Mouse (Mus musculus) mouse embryonic stem cell (cell line): ENCODE results near the gene Sfswap.
"Not testable (repeated sequence)": the region's sequence is repeated elsewhere in the genome, so short reads cannot be mapped to it uniquely, and the experiment has no call there.

Source experiments
- in situ Hi-C, 2 experiments: fragments of 300-500 bp; cut with MboI; formaldehyde crosslinking; loops; 1 replicate in 1 of 2; 3 replicates in 1 of 2; pipeline ENCODE4 v1.14.3; 2019 to 2020; ENCODE audit warnings: low sequenced_read_pairs in 2 of 2, low pct_unique_long_range_greater_than_20kb in 1 of 2, mixed read lengths in 1 of 2; ENCODE audit not compliant: unreplicated experiment in 1 of 2

Gene Sfswap

DNA sequence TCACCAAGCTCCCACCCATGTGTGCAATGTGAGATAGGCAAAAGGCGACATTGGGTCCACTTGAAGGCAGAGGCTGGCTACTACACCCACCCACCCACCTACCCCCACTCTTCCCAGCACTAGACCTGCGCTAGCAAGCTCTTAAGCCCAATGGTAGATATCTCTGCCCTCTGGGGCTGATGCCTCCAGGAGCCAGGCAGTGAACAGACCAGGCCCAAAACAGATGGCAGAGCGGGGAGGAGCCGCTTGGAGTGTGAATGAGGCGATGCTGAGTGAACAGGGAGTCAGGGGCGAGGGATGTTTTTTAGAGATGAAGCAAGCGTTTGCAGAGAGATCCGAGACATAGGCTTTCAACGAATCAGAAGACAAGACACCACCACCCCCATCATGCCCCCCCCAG lies 79.6 kb downstream of the Sfswap start:
- in situ Hi-C loops = loop anchor here (10.0 to 25.0 kb wide), 4 partner anchors 196 to 516 kb away; no protein-coding TSS in a partner anchor

DNA sequence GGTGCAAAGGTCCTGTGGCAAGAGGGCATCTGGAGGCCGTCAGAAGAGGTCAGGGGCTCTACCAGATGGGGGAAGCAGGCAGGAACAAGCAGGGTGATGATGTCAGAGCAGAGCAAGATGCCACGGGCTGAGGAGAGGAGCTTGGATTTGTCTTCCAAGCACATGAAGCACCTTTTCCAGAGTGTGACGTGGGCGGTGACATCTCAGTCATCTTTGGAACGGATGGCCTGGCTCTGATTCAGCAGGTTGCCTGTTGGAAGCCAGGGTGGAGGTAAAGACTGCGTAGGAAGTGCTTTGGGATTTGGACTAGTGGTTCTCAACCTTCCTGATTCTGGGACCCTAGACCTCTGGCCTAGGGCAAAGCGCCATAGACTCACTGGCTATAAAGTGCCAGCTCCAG lies 80.0 kb downstream of the Sfswap start:
- in situ Hi-C loops = loop anchor here (10.0 to 25.0 kb wide), 4 partner anchors 196 to 516 kb away; no protein-coding TSS in a partner anchor

DNA sequence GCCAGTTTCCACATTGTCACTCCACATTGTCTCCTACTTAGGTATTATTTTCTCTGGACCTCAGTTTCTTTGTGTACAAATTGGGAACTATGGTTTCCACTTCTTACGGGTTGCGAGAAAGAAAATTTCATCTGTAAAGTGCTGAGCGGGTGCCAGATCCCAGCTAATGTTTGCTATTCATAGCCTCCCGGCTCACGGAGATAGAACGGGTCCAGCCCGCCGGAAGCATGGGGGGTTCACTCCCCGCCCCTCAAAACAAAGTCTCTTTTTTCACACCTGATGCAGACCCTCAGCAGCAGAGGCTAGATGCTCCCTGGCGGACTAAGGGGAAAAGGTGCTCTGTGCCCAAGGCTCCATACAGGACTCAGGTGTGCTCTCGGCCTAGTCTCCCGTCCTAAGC lies 82.3 kb downstream of the Sfswap start:
- in situ Hi-C loops = loop anchor here (10.0 to 25.0 kb wide), 4 partner anchors 199 to 519 kb away; no protein-coding TSS in a partner anchor

DNA sequence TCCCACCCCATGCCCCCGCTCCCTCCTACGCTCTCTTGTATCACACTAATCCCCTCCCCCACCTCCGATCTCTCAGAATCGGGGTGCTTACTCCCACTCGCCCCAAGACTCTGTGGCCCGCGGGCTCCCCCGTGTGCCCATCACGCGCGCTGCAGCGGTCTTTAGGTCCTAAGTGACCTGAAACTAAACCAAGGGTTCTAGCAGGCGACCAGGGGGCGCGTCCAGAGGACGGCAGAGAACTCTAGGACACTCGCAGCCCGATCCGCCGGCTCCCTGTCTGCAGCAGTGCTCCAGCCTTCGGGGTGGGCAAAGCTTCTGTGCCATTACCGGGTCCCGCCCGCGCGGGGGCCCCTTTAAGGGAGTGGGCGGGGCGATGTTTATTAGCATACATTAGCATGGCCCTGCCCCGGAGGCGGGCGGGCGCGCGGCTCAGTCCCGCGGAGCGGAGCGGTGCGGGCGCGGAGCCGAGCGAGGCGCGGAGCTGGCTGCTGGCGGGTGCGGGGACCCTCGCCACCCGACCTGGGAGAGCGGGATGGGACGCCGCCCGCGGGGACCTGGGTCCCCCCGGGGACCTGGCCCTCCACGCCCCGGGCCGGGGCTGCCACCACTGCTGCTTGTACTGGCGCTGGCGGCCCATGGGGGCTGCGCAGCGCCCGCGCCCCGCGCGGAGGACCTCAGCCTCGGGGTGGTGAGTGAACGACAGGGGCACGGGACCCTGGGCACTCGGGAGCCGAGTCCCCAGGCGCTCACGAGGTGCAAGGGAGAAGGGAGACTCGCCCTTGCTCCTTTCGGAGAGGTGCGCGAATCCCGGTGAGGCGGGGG lies 83.0 kb downstream of the Sfswap start, which contains the start of gene Mmp17:
Mmp17 (plus strand) TSS at position 409 of the 822 bp plus-strand sequence.
- in situ Hi-C loops = loop anchor here (10.0 to 25.0 kb wide), 4 partner anchors 199 to 519 kb away; no protein-coding TSS in a partner anchor

DNA sequence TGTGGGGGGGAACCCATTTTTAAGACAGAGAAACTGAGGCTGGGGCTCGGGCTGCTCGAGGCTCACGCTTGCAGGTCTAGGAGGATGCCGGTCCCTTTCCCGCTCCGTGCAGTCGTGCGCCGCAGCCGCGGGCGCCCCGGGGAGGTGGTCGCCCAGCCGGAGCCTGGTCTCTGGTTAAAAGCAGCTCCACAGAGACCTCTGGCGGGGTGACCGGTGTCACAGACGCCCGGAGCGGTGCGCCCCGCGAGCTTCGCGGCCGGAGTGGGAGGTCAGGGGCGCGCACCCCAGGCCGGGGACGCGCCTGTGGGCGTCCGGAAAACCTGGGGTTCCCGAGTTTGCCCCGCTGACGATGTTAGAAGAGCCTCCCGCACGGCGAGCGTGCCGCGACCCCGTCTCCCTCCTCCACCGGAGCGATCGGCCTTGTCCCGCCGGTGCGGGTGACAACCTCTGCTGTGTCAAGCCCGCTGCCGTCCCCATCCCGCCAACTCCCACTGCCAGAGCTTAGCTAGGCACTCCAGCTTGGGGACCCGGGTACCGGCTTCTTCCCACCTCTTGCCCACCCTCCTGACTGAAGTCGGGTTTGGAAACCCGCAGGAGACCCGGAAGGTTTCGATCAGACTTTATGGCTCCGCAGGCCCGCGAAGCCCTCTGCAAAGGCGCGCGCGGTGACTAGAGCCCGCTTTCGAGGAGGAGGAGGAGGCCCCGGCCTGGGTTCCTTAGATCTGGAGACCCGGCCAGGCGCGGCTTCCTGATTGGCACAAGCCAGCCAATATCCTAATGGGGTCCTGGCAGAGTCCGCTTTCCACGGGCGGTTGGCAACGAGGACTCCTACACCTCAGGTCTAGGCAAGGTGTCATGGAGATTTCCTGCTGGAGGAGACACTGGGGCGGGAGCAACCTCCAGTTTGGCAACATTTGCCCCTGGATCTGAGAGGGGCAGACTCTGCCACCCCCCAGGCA lies 83.8 kb downstream of the Sfswap start:
- in situ Hi-C loops = loop anchor here (10.0 to 25.0 kb wide), 4 partner anchors 200 to 520 kb away; no protein-coding TSS in a partner anchor

DNA sequence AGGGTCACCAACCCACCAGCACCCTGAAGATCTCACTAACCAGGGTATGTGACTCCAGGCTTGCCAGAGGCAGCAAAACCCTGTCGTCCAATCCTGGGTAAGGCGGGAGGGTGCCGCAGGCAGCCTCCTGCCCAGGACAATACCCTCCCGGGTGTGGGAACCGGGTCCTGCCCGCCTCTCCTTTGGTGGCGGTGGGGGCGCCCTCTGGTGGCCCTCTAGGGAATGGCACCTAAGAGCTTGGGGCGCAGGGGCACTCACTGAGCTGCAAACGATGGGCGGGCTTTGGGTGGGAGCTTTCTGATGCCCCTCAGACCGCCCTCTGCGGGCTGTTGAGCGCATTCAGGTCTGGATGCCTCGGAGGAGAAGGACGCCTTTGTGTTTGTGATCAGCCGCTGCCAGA lies 85.0 kb downstream of the Sfswap start:
- in situ Hi-C loops = loop anchor here (10.0 to 25.0 kb wide), 4 partner anchors 201 to 521 kb away; no protein-coding TSS in a partner anchor

DNA sequence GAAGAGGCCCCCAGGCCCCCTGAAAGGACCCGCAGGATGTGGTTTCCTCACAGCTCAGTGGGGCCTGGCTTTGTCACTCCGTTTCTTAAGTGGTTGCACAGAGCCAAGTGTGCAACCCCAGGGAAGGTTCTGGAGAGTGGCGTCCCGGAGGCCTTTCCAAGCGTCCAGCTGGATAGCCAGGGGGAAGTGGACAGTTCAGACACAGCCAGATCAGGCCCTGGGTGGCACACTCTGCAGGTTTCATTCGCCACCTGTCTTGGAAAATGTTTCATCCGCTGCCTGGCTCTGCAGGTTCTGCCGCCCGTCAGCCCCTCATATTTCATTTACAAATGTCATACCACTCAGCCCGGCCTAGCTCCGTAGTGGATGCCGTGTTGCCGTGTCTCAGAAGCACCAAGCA lies 85.5 kb downstream of the Sfswap start:
- in situ Hi-C loops = loop anchor here (10.0 to 25.0 kb wide), 4 partner anchors 202 to 522 kb away; no protein-coding TSS in a partner anchor

DNA sequence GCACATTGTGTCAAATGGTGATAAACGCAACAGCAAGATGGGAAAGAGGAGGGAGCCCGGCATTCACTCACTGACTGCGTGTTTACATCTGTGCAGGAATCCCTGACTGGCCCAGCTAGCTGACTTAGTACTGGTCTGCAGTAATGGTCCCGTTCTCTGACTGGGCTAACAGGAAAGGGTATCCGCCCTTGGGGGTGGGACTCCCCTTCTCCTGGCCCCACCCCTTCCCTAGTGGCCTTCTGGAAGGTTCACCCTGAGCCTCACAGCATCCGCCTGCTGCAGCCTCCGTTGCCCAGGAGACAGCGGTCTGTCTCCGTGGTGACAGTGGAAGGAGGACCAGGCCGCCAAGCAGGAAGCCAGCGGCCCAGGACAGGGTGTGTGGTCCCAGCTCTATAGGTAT lies 89.9 kb downstream of the Sfswap start:
- in situ Hi-C loops = loop anchor here (5.0 to 25.0 kb wide), 4 partner anchors 254 to 534 kb away; no protein-coding TSS in a partner anchor

DNA sequence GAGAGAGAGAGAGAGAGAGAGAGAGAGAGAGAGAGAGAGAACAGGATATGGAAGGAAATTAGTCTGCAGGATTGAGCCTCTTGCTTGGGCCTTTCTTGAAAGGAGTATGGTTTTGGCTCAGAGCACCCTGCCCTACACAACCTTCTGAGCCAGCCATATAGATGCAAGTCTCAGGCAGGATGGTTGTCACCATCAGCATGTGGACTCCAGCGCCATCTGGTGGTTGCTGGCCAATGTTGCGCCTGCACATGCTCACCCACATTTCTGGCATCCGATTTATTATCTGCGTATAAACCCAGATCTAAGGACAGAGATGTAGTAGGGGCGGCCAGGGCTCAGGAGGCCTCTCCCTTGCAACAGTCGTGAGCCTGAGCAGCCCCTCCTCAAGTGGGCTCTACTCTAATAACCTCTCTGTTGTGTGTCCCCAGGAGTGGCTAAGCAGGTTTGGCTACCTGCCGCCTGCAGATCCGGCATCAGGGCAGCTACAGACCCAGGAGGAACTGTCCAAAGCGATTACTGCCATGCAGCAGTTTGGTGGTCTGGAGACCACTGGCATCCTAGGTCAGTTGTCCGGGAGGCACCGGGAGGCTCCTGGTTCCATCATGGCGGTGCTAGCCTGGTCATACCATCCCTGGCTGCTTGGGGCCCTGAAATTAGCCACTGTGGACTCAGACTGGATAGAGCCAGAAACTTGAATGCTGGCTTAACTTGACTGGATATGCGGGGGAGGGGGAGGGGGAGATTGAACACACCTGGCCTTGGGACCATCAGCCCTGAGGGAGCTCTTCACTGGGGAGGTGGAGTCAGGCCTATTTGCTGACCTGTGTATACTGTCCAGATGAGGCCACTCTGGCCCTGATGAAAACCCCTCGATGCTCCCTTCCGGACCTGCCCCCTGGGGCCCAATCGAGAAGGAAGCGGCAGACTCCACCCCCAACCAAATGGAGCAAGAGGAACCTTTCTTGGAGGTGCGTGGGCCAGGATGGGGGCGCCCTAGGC lies 93.4 kb downstream of the Sfswap start:
- in situ Hi-C loops = loop anchor here (5.0 to 25.0 kb wide), 4 partner anchors 257 to 537 kb away; no protein-coding TSS in a partner anchor

DNA sequence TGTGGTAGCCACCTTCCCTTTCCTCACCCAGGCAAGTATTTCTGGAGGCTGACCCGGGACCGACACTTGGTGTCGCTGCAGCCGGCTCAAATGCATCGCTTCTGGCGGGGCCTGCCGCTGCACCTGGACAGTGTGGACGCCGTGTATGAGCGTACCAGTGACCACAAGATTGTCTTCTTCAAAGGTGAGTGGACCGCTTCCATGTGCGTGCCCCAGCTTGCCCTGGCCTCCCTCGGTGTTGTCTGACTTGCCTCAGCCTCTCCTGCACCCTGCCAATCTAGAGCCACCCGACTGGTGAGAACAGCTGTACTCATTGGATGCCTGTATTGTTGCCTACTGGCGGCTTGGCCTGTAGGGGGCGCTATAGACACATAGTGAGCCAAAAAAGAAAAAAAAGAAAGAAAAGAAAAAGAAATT lies 101.1 kb downstream of the Sfswap start:
- in situ Hi-C loops = no loop called here

DNA sequence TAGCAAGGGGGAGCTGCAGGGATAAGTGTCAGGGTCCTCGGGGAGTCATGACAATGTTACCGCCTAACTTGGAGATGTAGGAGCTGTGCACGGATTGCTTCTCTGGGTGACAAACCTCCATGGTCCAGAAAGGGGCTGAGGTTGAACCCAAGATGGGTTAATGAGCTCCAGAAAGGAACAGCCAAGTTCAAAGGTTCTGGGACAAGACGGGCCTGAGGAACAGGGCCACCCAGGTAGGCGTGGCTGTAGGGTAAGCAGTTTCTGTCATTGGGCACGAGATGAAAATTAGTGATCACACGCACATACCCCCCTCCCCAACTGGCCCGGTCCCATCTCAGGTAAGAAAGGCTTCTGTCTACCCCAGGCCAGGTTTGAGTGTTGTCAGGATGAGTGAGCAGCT lies 106.5 kb downstream of the Sfswap start:
- in situ Hi-C loops = no loop called here

DNA sequence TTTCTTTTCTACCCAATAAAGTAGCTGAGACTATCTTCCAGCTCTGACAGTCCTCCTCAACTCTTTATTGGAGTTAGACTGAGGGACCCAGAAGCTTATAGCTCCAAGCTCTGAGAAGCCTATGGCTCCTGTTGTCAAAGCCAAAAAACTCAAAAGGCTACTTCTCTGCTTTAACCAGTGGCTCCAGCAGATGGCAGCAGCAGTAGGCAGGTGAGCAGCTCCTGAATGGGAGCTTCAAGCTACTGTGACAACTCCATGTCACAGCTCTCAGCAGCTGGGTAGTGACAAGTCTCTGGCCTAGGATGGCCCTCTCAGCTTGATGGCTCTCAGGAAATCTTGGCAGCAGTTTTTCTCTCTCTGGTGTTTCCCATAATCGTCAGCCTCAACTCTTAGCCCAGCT lies 110.0 kb downstream of the Sfswap start:
- in situ Hi-C loops = loop anchor here in 1 of 2 experiments (10.0 kb wide), 1 partner anchor 134 kb away; no protein-coding TSS in a partner anchor

DNA sequence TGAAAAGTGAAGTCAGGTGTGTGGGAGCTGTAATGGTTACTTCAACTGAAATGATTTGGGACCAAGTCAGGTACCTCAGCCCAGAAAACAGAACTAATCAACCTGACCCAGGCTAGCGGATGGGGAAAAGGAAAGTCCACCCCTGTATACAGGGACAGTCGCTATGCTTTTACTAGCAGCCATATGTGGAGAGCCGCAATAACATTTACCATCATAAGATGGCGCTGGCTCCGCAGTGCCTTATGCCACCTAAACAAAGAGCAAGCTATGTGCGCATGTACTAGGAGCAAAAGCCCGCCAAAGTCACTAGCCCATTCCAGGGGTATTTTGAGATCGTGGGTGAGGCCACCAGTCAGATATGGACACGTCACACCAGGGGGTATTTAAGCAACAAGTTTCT lies 119.6 kb downstream of the Sfswap start:
- in situ Hi-C loops = not testable (repeated sequence)
